Mouse (Mus musculus): ENCODE measurements at regions not wholly inside any gene's neighbourhood (a gene's known extent, or its start where the extent isn't known, plus 50 kb on each side); places are given as distances from the start of the nearest gene placed in this dataset.

DNA sequence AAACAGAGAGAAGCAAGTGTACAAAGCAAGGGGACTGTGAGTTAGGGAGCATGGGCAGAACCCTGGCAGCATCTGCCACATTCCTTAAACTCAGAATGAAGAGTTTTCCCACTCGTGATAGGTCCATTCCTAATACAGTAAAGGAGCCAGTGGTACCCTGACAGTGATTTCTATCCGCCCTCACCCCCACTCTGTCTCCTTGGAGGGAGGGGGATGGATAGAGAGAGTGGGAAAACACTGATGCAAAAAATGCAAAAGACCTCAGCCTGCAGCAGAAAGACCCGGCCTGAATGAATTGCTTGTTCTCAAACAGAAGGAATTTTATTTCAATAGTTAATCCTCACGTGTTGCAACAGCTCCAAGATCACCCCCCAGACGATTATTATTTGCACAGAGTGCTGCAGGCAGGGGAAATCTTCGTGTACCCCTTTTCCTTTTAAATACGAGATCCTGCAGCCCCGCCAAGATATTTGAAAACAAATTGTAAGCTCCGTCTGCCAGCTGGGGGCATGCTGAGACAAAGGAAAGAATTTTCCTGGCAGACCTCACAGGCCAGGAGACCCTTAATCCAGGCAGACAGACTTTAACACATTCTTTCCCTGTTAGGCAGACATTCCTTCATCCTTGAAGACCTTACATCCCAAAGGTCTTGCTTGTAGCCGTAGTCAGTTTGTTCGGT lies 68.4 kb upstream of the Kiz start:
- Histone ChIP-seq H3K9ac (ENCODE audit: low read length) (peak overlapping the region; percentile 35), H3K36me3 (ENCODE audit: control insufficient read depth, insufficient read depth, low read length) (no peaks in the 10 kb centered on the region), H3K4me3 (ENCODE audit: low read depth, low read length) (no peak overlapping the region), H3K9me3 (ENCODE audit: control insufficient read depth, low read length) (no peaks in the 10 kb centered on the region; the same call in 1 of the 2 replicates), H3K4me2 (ENCODE audit: low read depth, low read length, severe bottlenecking) (peak overlapping the region; percentile 34; the same call in 1 of the 2 replicates), H3K4me1 (replicated peaks; ENCODE audit: control insufficient read depth, insufficient read depth, low read length) (peaks cover 16% of the 10 kb centered on the region), H3K27me3 (ENCODE audit: control insufficient read depth, insufficient read depth, low read length) (no peaks in the 10 kb centered on the region), H3K27ac (ENCODE audit: low read depth, low read length) (peak overlapping the region; percentile 44)
- DNase-seq (ENCODE audit: low spot score) (peak; percentile 69), ATAC-seq (replicated peaks; ENCODE audit: low FRiP score) (peak; percentile 75)
- WGBS = 2% methylated on average over 11 of the region's 11 CpGs

DNA sequence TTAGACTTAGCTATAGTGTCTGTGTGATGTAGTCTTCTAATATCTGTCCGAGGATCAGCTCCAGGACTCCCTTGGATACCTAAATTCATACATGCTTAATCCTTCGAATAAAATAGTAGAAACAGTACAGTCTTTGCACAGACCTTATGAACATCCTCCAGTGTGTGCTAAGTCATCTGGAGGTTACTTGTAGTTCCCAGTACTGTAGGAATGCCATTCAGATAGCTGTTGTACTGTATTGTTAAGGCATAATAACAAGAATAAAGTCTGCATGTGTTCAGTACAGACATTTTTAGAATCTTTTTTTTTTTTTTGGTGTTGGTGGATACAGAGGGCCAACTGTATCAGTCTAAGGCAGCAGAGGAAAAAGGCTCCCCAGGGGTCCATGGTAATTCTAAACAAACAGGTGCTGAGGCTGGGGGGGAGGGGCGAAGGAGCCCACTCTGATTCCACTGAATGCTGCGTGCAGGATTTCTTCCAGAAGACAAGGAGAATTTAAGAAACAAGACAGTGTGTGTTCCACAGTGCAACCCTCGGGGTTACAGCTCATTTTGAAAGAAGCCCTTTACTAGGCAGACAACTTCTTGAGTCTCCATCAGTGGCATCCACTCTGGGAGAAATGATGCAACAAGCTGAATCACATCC lies 67.7 kb upstream of the Kiz start:
- 42% methylated on average over 5 of the region's 5 CpGs for WGBS
- DNase-seq (ENCODE audit: low spot score) = no peak
- peak overlapping the region; percentile 50 for H3K27ac ChIP-seq (ENCODE audit: low read depth, low read length)

DNA sequence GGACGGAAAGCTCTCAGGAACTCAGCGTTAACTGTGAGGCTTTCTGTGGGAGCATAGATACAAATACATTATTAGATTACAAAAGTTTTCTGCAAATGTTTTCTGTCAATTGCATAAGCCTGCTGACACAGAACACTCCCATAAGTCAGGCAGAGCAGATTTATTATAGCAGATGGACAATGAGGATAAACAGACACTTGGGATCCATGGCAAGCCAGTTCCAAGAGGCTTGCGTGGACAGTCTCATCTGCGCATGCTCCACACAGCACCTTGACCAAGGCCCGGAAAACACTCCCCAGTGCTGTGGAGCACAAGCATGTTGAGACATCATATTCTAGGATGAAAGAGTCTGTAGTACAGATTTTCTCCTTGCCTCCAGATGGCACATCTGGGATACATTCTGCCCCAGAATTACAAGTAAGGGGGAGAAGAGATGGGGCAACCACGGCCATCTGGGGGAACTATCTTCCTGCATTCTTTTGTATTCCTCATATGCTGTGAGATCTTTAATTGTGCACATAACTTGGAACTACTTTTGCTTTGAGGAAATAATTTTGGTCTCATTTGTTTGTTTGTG lies 62.7 kb upstream of the Kiz start:
- no peak overlapping the region for H3K9ac ChIP-seq (ENCODE audit: low read length)
- no peak overlapping the region for H3K27ac ChIP-seq (ENCODE audit: low read depth, low read length)
- ATAC-seq (replicated peaks; ENCODE audit: low FRiP score) = no peak
- no peaks in the 10 kb centered on the region for H3K27me3 ChIP-seq (ENCODE audit: control insufficient read depth, insufficient read depth, low read length)
- H3K4me2 ChIP-seq (ENCODE audit: low read depth, low read length, severe bottlenecking) = no peak overlapping the region
- 84% methylated on average over 6 of the region's 6 CpGs for WGBS
- DNase-seq (ENCODE audit: low spot score) = no peak
- H3K4me1 ChIP-seq (replicated peaks; ENCODE audit: control insufficient read depth, insufficient read depth, low read length) = peaks cover 4% of the 10 kb centered on the region; the same call in 1 of the 2 replicates
- H3K9me3 ChIP-seq (ENCODE audit: control insufficient read depth, low read length) = no peaks in the 10 kb centered on the region; the same call in 1 of the 2 replicates
- H3K4me3 ChIP-seq (ENCODE audit: low read depth, low read length) = no peak overlapping the region
- H3K36me3 ChIP-seq (ENCODE audit: control insufficient read depth, insufficient read depth, low read length) = no peaks in the 10 kb centered on the region

More for the DNA sequence above, 67.7 kb upstream of the Kiz start:
- Histone ChIP-seq H3K27me3 (ENCODE audit: control insufficient read depth, insufficient read depth, low read length) (no peaks in the 10 kb centered on the region), H3K4me2 (ENCODE audit: low read depth, low read length, severe bottlenecking) (no peak overlapping the region), H3K4me1 (replicated peaks; ENCODE audit: control insufficient read depth, insufficient read depth, low read length) (peaks cover 16% of the 10 kb centered on the region), H3K9me3 (ENCODE audit: control insufficient read depth, low read length) (no peaks in the 10 kb centered on the region; the same call in 1 of the 2 replicates), H3K36me3 (ENCODE audit: control insufficient read depth, insufficient read depth, low read length) (no peaks in the 10 kb centered on the region), H3K4me3 (ENCODE audit: low read depth, low read length) (no peak overlapping the region), H3K9ac (ENCODE audit: low read length) (no peak overlapping the region)
- peak; percentile 31 for ATAC-seq (replicated peaks; ENCODE audit: low FRiP score)

- Histone ChIP-seq H3K27ac (ENCODE audit: low read depth, low read length) (no peak overlapping the region), H3K36me3 (ENCODE audit: control insufficient read depth, insufficient read depth, low read length) (no peaks in the 10 kb centered on the region), H3K27me3 (ENCODE audit: control insufficient read depth, insufficient read depth, low read length) (no peaks in the 10 kb centered on the region), H3K9ac (ENCODE audit: low read length) (no peak overlapping the region), H3K4me1 (replicated peaks; ENCODE audit: control insufficient read depth, insufficient read depth, low read length) (no peaks in the 10 kb centered on the region), H3K9me3 (ENCODE audit: control insufficient read depth, low read length) (no peaks in the 10 kb centered on the region), H3K4me2 (ENCODE audit: low read depth, low read length, severe bottlenecking) (no peak overlapping the region), H3K4me3 (ENCODE audit: low read depth, low read length) (no peak overlapping the region)
- DNase-seq (ENCODE audit: low spot score) (no peak), ATAC-seq (replicated peaks; ENCODE audit: low FRiP score) (no peak)
Observed at GRCm38 (mm10) chr2:146802973-146803372, 52.7 kb upstream of the Kiz start.
